Mouse (Mus musculus): ENCODE measurements at regions not wholly inside any gene's neighbourhood (a gene's known extent, or its start where the extent isn't known, plus 50 kb on each side); places are given as distances from the start of the nearest gene placed in this dataset.

DNA sequence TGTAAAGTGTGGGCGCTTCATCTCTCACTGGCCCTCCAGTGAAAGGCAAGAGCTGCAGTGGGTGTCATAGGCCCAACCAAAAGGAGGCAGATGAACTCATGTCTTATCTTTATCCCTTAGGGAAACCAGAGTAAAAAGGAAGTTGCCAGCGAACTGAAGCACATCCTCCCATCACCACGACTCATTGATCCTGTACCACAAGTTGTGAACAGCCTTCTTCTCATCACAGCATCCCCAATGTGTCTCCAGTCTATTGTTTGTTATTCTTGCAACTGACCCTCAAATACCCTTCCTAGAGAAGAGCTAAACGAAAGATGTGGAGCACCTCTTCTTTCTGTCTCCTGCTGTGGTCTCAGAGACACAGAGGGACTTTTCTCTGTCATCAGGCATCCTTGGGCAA, 570.5 kb upstream of the Cdh5 start:
- H3K4me1 ChIP-seq (replicated peaks) = 0 out of 2 replicates have a peak, but pooled peaks cover 3% of the 10 kb centered on the region
- DNase-seq (ENCODE audit: low spot score) = no peak
- no peaks in the 10 kb centered on the region for H3K9me3 ChIP-seq
- WGBS = 75% methylated on average over 4 of the region's 4 CpGs
- no peak overlapping the region for H3K4me3 ChIP-seq
- no peaks in the 10 kb centered on the region for H3K27me3 ChIP-seq (ENCODE audit: insufficient read depth, poor library complexity, severe bottlenecking)
- no peak overlapping the region for H3K27ac ChIP-seq
- H3K36me3 ChIP-seq = no peaks in the 10 kb centered on the region

DNA sequence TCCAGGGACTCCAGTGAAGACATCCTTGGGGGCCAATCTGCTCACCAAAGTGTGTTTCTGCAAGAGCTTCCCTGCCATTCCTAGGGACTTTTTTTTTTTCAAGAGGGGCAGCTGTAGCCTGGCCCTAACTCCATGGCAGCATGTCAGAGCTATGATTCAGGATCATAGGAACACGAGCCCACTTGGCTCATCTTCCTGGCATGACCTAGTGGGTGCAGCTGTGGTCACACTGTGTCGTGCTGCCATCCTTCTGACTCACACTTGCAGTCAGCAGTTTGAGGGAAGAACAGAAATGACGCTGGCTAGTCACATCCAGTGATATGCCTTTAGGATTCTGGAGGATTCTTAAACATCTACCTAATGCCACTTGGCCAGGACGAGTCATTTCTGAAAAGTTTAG, 566.5 kb upstream of the Cdh5 start:
- no peaks in the 10 kb centered on the region for H3K9me3 ChIP-seq
- H3K4me1 ChIP-seq (replicated peaks) = no peaks in the 10 kb centered on the region
- H3K4me3 ChIP-seq = no peak overlapping the region
- no peak overlapping the region for H3K27ac ChIP-seq
- H3K36me3 ChIP-seq = no peaks in the 10 kb centered on the region
- DNase-seq (ENCODE audit: low spot score) = no peak
- H3K27me3 ChIP-seq (ENCODE audit: insufficient read depth, poor library complexity, severe bottlenecking) = no peaks in the 10 kb centered on the region
- WGBS = 86% methylated on average over 4 of the region's 4 CpGs

DNA sequence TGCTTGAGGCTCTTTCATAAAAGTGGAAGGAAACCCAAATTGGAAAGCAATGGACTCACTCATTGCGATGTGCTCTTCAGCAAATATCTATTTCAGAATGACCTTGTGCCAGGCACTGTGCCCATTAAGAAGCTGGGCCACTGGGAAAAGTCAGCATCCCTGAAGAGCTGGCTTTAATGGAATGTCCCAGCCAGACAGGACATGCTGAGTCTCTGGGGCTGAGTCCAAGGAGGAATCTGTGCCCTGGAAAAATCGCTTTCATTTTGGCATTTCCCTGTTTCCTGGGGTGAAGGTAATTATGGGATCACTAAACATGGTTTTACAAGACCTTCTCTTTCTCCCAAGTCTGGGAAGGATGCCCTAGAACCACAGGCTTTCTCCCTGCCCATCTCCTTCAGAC, 564.6 kb upstream of the Cdh5 start:
- Histone ChIP-seq H3K27ac (no peak overlapping the region), H3K4me3 (no peak overlapping the region), H3K4me1 (replicated peaks) (no peaks in the 10 kb centered on the region), H3K27me3 (ENCODE audit: insufficient read depth, poor library complexity, severe bottlenecking) (no peaks in the 10 kb centered on the region), H3K9me3 (no peaks in the 10 kb centered on the region), H3K36me3 (no peaks in the 10 kb centered on the region)
- no peak for DNase-seq (ENCODE audit: low spot score)
- 74% methylated on average over 2 of the region's 2 CpGs for WGBS

DNA sequence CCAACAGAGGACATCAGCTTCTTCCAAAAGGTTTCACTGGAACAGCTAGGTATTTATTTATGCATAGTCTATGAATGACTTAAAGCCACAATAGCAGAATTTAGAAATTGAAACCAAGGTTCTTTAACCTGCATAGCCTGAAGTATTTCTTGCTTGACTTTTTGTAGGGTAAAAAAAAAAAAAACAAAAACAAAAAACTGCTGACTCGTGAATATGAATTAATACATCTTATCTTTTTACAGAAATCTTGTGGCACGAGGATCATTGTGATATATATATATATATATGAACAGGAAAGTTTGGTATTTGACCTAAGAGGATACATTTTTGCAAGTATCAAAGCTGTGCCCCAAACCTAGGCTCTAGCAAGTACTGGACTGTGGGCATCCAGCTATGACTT, 559.5 kb upstream of the Cdh5 start:
- no peak overlapping the region for H3K4me3 ChIP-seq
- WGBS = 82% methylated on average over 2 of the region's 2 CpGs
- no peaks in the 10 kb centered on the region for H3K36me3 ChIP-seq
- no peaks in the 10 kb centered on the region for H3K27me3 ChIP-seq (ENCODE audit: insufficient read depth, poor library complexity, severe bottlenecking)
- H3K9me3 ChIP-seq = no peaks in the 10 kb centered on the region
- no peak for DNase-seq (ENCODE audit: low spot score)
- H3K4me1 ChIP-seq (replicated peaks) = no peaks in the 10 kb centered on the region
- no peak overlapping the region for H3K27ac ChIP-seq

DNA sequence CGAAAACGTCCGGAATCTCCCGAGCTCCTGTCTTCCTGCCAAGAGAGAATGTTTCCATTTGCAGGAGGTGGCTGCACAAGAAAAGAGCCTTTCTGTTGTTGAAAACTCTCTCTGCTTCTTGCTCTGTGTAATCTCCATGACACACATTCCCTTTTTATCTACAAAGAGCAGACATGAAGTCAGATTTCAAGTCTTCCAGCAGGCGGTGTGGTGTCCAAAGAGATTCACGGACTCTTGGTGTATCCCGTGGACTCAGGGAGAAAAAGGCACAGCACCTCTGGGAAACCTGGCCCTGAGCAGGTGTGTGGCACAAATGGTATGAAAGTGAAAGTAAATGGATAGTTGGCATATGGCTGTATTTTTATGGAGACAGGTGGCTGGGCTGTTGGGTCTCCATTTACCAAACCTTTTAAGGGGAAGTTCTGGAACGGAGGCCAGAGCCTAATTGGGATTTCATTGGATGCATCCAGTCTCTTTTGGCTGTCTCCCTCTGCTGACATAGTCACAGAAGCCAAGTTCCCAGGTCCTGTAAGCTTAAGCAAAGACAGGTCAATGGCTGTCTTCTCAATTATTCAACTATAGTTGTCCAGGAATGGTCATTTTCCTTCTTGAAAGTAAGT, 549.4 kb upstream of the Cdh5 start:
- no peaks in the 10 kb centered on the region for H3K36me3 ChIP-seq
- DNase-seq (ENCODE audit: low spot score) = no peak
- no peak overlapping the region for H3K27ac ChIP-seq
- WGBS = 90% methylated on average over 8 of the region's 8 CpGs
- no peaks in the 10 kb centered on the region for H3K4me1 ChIP-seq (replicated peaks)
- H3K9me3 ChIP-seq = no peaks in the 10 kb centered on the region
- no peaks in the 10 kb centered on the region for H3K27me3 ChIP-seq (ENCODE audit: insufficient read depth, poor library complexity, severe bottlenecking)
- no peak overlapping the region for H3K4me3 ChIP-seq

DNA sequence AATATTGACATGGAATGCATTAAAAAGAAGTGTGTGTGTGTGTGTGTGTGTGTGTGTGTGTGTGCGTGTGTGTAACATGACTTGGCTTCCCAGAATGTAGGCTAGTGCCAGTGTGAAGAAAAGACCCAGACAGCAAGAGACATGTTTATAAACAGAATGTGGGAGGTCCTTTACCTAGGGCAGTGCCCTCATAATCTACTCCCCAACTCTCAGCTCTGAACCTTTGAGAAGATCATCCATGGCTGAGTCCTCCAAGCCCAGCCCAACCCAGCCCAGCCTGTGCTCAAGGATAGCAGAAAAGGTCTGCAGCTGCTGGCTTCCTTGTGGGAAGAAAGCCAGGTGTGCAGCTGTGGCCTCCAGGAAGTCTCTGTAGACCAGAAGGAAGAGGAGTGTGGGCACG, 539.8 kb upstream of the Cdh5 start:
- no peaks in the 10 kb centered on the region for H3K36me3 ChIP-seq
- no peak for DNase-seq (ENCODE audit: low spot score)
- 82% methylated on average over 2 of the region's 2 CpGs for WGBS
- no peaks in the 10 kb centered on the region for H3K27me3 ChIP-seq (ENCODE audit: insufficient read depth, poor library complexity, severe bottlenecking)
- no peak overlapping the region for H3K27ac ChIP-seq
- H3K9me3 ChIP-seq = no peaks in the 10 kb centered on the region
- H3K4me1 ChIP-seq (replicated peaks) = no peaks in the 10 kb centered on the region
- no peak overlapping the region for H3K4me3 ChIP-seq

DNA sequence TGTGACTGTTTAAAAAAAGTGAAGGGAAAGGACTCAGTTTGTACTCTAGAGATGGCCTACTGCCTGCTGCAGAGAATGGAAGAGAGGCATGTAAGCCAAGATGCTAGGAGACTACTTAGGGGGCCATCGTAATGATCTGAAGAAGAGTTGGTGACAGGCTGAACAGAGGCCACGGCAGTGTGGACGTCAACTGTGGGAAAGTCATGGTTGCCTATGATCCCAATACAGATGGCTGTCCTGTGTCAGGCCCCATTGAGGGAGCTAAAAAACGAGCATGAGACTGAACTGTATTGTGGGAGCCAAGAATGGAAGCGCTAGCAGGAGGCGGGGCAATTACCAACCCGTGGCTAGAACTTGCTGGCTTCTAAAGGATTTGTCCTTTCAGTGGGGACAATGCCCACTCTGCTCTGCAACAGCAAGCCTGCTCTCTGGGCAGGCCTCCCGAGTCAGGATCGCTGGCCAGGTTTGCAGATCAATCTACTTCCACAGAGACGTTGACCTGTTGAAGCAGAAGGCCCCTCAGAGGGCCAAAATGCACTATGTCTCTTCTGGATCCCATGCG, 530.5 kb upstream of the Cdh5 start:
- peaks cover 7% of the 10 kb centered on the region; the same call in 1 of the 2 replicates for H3K4me1 ChIP-seq (replicated peaks)
- H3K27ac ChIP-seq = no peak overlapping the region
- DNase-seq (ENCODE audit: low spot score) = no peak
- no peaks in the 10 kb centered on the region for H3K27me3 ChIP-seq (ENCODE audit: insufficient read depth, poor library complexity, severe bottlenecking)
- H3K4me3 ChIP-seq = no peak overlapping the region
- H3K9me3 ChIP-seq = peaks cover 4% of the 10 kb centered on the region; the same call in 1 of the 2 replicates
- WGBS = 71% methylated on average over 11 of the region's 11 CpGs
- no peaks in the 10 kb centered on the region for H3K36me3 ChIP-seq

DNA sequence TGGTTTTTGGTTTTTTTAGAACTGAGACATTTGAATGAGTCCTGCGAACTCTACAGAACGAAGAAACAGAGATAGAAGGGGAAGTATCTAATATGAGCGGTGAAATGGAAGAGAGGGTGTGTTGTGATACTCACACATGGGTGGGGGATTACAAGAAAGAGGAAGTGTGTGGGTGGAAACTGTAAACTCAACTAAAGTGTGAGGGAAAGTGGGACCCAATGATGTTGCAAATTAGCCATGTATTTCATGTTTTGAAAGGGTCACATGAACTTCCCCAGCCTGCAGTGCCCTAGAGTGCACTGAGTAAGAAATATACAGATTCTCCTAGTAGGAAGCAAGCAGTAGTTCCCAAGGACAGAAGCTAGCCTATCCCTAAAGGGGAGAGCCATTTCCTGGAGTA, 524.3 kb upstream of the Cdh5 start:
- no peak for DNase-seq (ENCODE audit: low spot score)
- Histone ChIP-seq H3K27me3 (ENCODE audit: insufficient read depth, poor library complexity, severe bottlenecking) (peaks cover 3% of the 10 kb centered on the region; the same call in 1 of the 2 replicates), H3K9me3 (no peaks in the 10 kb centered on the region), H3K27ac (no peak overlapping the region), H3K4me1 (replicated peaks) (no peaks in the 10 kb centered on the region), H3K4me3 (no peak overlapping the region), H3K36me3 (no peaks in the 10 kb centered on the region)
- WGBS = 94% methylated on average over 3 of the region's 3 CpGs

DNA sequence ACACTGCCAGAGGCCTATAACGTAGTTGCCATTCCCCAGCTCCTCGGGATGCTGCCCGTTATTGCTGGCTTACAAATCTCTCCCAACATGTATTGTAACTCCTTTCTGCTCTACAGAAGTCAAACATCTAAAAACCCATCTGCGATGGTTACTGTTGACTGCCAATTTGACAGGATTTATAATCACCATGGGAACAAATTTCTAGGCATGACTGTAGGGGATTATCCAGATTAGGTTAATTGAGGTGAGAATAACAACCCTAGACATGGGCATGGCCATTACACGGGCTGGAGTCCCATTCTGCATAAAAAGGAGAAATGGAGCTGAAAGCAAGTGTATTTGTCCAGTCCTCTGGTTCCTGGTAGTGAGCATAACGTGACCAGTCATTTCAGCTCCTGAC, 523.4 kb upstream of the Cdh5 start:
- H3K4me3 ChIP-seq = no peak overlapping the region
- H3K4me1 ChIP-seq (replicated peaks) = peaks cover 7% of the 10 kb centered on the region
- H3K27ac ChIP-seq = no peak overlapping the region
- WGBS = 89% methylated on average over 6 of the region's 6 CpGs
- DNase-seq (ENCODE audit: low spot score) = no peak
- H3K36me3 ChIP-seq = no peaks in the 10 kb centered on the region
- peaks cover 3% of the 10 kb centered on the region; the same call in 1 of the 2 replicates for H3K27me3 ChIP-seq (ENCODE audit: insufficient read depth, poor library complexity, severe bottlenecking)
- H3K9me3 ChIP-seq = no peaks in the 10 kb centered on the region

DNA sequence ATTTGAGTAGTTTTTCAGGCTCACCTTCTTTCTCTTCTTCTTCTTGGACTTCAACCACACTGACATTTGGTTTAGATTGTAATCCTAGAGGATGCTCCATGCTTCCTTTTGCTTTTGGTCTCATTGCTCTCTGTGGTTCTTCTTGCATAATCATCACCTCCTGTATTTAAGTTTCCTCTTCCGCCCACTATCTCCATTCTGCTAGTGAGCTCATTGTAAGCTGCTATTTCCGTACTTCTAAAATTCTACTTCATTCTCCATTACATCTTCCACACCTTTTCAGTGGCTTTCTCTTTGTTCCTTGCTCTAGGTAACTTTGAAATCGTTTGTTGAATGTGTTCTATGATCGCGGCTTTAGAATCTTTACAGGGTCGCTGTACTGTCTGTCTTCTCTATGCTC, 493.1 kb upstream of the Cdh5 start:
- H3K27me3 ChIP-seq (ENCODE audit: insufficient read depth, poor library complexity, severe bottlenecking) = 0 out of 2 replicates have a peak, but pooled peaks cover 4% of the 10 kb centered on the region
- no peak overlapping the region for H3K4me3 ChIP-seq
- H3K4me1 ChIP-seq (replicated peaks) = no peaks in the 10 kb centered on the region
- no peak overlapping the region for H3K27ac ChIP-seq
- no peak for DNase-seq (ENCODE audit: low spot score)
- 93% methylated on average over 6 of the region's 6 CpGs for WGBS
- no peaks in the 10 kb centered on the region for H3K9me3 ChIP-seq
- no peaks in the 10 kb centered on the region for H3K36me3 ChIP-seq

DNA sequence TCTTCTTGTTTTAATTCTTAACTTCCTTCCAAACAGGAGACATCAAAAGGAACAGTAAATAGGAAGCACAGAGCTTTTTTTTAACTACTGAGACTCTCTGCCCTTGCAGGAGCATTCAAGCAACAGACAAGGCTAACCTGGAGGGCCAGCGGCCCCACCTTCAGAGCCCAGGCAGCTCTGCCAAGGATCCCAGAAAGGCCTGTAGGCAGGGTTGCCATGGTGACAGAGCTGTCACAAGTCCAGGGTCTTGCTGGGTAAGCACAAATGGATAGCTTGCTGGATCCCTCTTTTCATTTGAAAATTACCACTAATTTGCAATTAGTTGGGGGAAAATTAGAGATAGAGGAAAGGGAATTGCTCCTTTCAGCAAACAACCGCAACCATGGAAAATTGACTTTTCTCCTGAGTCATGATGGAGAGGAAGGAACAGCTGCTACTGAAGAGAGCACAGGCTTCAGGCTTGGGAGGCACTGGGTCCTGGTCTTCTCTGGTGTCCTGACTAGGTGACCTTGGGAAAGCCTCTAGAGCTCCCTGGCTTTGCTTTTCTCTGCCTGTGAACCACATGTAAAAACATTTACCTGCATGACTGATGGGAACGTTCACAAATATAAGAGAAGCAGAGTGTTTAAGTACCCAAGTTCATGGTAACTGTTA, 477.5 kb upstream of the Cdh5 start:
- Histone ChIP-seq H3K4me3 (no peak overlapping the region), H3K36me3 (no peaks in the 10 kb centered on the region), H3K4me1 (replicated peaks) (peaks cover 16% of the 10 kb centered on the region), H3K27ac (no peak overlapping the region), H3K27me3 (ENCODE audit: insufficient read depth, poor library complexity, severe bottlenecking) (no peaks in the 10 kb centered on the region; the same call in 1 of the 2 replicates), H3K9me3 (no peaks in the 10 kb centered on the region)
- peak; percentile 49 for DNase-seq (ENCODE audit: low spot score)
- WGBS = 36% methylated on average over 3 of the region's 3 CpGs

DNA sequence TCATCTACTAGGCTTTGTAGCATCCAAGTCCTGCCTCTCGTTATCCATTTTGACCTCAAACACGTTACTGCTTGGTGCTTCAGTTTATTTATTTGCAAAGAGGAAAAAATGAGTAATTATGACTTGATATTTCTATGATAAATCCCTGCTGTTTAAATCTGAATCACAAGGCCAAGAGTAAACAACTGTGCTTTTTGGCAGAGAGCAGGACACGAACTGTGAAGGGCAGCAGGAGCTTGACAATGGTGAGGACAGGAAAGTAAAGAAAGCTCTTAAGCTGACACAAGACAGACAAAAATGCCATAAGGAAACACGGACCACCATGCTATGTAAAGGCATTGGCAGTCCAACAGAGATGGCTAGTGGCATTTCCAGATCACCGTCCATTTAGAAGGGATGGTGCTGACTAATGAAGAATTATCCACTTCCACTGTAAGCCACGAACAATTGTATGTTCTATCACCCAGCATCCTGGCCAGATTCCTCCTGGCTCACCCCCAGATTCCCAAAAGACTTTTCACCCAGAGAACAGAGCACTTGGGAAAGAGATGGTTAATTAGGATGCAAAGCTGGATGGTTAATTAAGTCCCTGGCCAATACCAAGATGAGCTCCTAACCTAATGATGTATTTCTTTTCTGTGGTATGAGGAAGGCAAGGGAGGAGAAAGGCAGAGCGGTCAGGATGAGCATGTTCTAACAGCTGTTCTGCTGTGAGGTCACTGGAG, 476.1 kb upstream of the Cdh5 start:
- 89% methylated on average over 7 of the region's 7 CpGs for WGBS
- H3K27me3 ChIP-seq (ENCODE audit: insufficient read depth, poor library complexity, severe bottlenecking) = no peaks in the 10 kb centered on the region; the same call in 1 of the 2 replicates
- H3K4me1 ChIP-seq (replicated peaks) = peaks cover 16% of the 10 kb centered on the region
- no peak overlapping the region for H3K4me3 ChIP-seq
- no peaks in the 10 kb centered on the region for H3K36me3 ChIP-seq
- DNase-seq (ENCODE audit: low spot score) = no peak
- no peaks in the 10 kb centered on the region for H3K9me3 ChIP-seq
- no peak overlapping the region for H3K27ac ChIP-seq

DNA sequence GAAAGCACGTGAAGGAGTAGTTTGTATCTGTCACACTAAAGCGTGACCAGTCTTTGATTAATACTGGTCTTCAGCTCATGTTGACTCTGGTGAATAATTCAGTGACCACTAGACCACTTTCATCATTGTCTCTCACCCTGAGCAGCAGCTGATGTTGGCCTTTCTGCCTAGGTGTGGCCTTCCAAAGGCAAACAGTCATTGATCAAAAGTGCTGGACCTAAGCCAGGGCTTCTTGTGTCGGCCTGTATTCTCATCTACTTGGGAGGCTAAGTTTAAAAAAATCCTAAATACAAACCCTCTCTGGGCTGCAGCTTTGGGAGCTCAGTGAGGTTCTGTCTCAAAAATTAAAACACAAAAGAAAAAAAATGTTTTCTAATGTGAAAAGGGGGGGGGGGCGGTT, 475.0 kb upstream of the Cdh5 start:
- Histone ChIP-seq H3K9me3 (no peaks in the 10 kb centered on the region), H3K27ac (no peak overlapping the region), H3K36me3 (no peaks in the 10 kb centered on the region), H3K4me1 (replicated peaks) (peaks cover 16% of the 10 kb centered on the region), H3K27me3 (ENCODE audit: insufficient read depth, poor library complexity, severe bottlenecking) (no peaks in the 10 kb centered on the region; the same call in 1 of the 2 replicates), H3K4me3 (no peak overlapping the region)
- no peak for DNase-seq (ENCODE audit: low spot score)
- 78% methylated on average over 4 of the region's 4 CpGs for WGBS
